Mouse (Mus musculus): ENCODE data around the gene Trak1.

DNA sequence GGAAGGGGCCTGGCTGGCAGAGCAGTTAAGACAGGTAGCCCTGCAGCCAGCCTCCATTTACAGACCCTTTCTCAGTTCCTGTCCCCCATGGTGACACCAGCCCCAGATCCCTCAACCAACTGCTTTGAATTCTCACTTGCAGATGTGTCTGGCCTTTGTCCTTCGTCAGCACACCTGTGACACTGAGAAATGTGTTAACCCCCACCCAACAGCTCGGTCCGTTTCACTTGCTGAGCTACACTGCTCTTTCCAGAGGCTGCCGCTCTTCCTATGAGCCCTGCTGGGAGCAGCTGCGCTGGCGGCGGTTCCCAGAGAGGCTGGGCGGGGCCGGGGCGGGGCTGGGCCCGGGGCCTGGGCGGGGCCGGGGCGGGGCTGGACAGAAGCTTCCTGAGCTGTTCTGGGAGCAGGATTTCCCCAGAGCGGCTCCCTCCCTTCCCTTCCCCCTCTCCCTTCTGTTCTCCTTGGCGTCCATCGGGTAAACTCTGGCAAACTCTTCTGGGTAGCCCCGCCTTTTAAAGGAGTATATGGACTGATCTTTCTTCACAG lies 74.1 kb downstream of the Trak1 start:
- TF ChIP-seq GATA1 (IDR thresholded peaks at IDR 0.05; ENCODE audit: borderline replicate concordance, low read length) (no peak), FLI1 (IDR thresholded peaks at IDR 0.05; ENCODE audit: low read length) (no peak)

Measured in megakaryocyte, embryonic 14.5 days (primary cell).